Mouse (Mus musculus) limb, embryonic 10.5 days (tissue): ENCODE measurements at regions not wholly inside any gene's neighbourhood (a gene's known extent, or its start where the extent isn't known, plus 50 kb on each side); places are given as distances from the start of the nearest gene placed in this dataset.

Experiments
- DNase-seq: peaks from one replicate; pipeline ENCODE4 v3.0.0-alpha.2; 2017; ENCODE audit warnings: low spot score
- H3K27ac ChIP-seq: fragments of 300-500 bp; sonication (generic); 2 replicates; pipeline ENCODE4 v1.5.1; 2016; ENCODE audit warnings: mild to moderate bottlenecking
- H3K27me3 ChIP-seq: fragments of 300-500 bp; sonication (generic); 2 replicates; pipeline ENCODE4 v1.6.1; 2016; ENCODE audit warnings: low read depth, mild to moderate bottlenecking; ENCODE audit not compliant: poor library complexity, severe bottlenecking
- H3K36me3 ChIP-seq: fragments of 300-500 bp; sonication (generic); 2 replicates; pipeline ENCODE4 v1.6.1; 2016; ENCODE audit warnings: mild to moderate bottlenecking, moderate library complexity
- H3K4me1 ChIP-seq: fragments of 300-500 bp; sonication (generic); 2 replicates; pipeline ENCODE4 v1.6.1; 2016
- H3K4me3 ChIP-seq: fragments of 300-500 bp; sonication (generic); 2 replicates; pipeline ENCODE4 v1.5.1; 2016; ENCODE audit warnings: mild to moderate bottlenecking, moderate library complexity
- H3K9me3 ChIP-seq: fragments of 300-500 bp; sonication (generic); replicated peaks from 2 replicates; pipeline ENCODE4 v1.6.1; 2016; ENCODE audit warnings: mild to moderate bottlenecking
- WGBS: fragments of 180-500 bp; shearing (Covaris S2); methylation state at CpG from one replicate; pipeline ENCODE4 v1.1.7; 2016; 5-methylcytosine and 5-hydroxymethylcytosine counted together

DNA sequence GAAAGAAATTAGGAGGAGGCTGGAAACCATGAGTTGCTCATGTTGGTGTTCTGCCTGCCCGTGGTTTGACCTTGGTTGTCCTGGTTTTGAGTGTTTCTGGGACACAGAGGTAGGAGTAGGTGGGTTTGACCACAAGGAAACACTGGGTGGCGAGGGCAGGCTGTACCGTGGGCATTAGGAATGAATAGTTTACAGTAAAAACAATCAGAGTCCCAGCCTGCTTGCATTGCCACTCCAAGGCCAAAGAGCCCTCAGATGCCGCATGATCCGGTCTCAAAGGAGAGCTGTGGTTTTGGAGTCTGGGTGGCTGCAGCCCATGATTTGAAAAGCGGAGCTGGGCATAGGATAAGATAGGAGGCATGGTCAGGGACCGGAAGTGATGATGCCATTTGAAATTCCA is 212.0 kb downstream of the 4933412E24Rik start:
- 91% methylated on average over 7 of the region's 7 CpGs for WGBS
- no peak overlapping the region for H3K27ac ChIP-seq
- H3K36me3 ChIP-seq, result no peaks in the 10 kb centered on the region
- H3K4me3 ChIP-seq, result no peak overlapping the region
- H3K27me3 ChIP-seq, result no peaks in the 10 kb centered on the region
- H3K9me3 ChIP-seq, result no peaks in the 10 kb centered on the region
- DNase-seq, result no peak
- H3K4me1 ChIP-seq, result no peaks in the 10 kb centered on the region

DNA sequence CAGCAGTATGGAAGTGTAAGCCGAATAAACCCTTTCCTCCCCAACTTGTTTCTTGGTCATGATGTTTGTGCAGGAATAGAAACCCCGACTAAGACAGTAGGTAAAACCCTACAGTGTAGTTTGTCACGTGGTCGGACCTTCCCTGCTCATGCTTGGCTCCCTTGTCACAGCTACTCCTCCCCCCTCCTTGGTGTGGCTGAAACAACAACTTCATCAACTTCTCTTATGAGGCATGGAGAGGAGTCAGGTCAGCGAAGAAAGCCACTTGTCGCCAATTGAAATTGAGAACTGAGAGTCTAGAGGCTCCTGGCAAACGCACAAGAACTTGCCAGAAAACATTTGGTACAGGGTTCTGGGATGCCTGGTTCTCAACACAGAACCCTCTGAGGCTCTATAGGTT is 214.1 kb downstream of the 4933412E24Rik start:
- Histone ChIP-seq H3K27ac (no peak overlapping the region), H3K9me3 (no peaks in the 10 kb centered on the region), H3K4me3 (no peak overlapping the region), H3K36me3 (no peaks in the 10 kb centered on the region), H3K4me1 (peaks cover 9% of the 10 kb centered on the region; the same call in 1 of the 2 replicates), H3K27me3 (no peaks in the 10 kb centered on the region)
- 88% methylated on average over 7 of the region's 7 CpGs for WGBS
- no peak for DNase-seq

DNA sequence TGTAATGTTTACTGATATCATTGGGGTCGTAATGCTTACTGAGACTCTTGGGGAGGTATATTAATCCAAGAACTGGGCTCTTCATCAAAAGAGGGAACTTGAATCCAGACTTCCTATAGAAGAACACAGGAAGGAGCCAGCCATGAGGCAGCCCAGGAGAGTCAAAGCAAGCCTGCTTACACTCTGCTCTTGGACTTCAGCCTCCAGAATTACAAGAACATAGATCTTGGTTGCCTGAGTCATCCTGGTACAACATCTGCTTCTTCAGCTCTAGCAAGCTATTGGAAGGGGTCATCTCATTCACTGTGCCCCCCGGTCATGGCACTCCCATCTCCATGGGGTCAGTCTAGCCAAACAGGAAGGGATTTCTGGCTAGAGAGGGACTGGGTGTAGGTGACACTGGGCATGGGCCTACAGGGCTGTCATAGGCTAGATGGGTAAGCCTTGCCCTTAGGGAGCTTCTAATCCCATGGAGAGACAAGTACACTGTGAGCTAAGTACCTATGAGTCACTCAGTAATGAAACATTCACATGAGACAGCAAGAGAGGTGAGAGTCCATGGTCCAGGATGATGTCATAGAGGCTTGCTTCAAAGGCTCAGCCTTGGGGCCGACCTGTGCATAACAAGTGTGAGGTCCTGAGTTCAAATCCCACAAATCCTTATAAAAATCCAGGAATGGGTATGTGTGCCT is 217.1 kb downstream of the 4933412E24Rik start:
- Histone ChIP-seq H3K4me3 (no peak overlapping the region), H3K9me3 (no peaks in the 10 kb centered on the region), H3K27ac (no peak overlapping the region), H3K4me1 (peaks cover 9% of the 10 kb centered on the region; the same call in 1 of the 2 replicates), H3K36me3 (no peaks in the 10 kb centered on the region), H3K27me3 (no peaks in the 10 kb centered on the region)
- DNase-seq, result no peak
- 84% methylated on average over 3 of the region's 3 CpGs for WGBS

DNA sequence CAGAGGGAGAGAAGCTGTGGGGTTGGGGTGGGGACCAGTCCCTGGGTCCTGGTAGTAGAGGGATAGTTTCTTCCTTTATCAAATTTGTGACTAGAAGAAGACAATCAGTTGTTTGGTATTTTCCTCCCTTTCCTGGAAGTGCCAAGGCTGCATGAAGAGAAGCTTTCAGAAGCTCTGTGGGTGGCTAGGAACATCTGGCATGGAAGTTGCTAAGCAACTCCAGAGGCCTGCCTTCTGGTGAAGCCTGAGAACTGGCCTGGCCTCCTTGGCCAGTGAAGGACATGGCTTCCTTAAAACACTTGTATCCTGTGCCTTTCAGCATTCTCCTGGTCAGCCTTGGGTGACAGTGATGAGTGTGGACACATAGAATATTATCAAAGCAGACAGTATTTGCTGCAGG is 217.9 kb downstream of the 4933412E24Rik start:
- Histone ChIP-seq H3K27ac (no peak overlapping the region), H3K36me3 (no peaks in the 10 kb centered on the region), H3K4me1 (peaks cover 9% of the 10 kb centered on the region; the same call in 1 of the 2 replicates), H3K27me3 (no peaks in the 10 kb centered on the region), H3K9me3 (no peaks in the 10 kb centered on the region), H3K4me3 (no peak overlapping the region)
- DNase-seq, result no peak

DNA sequence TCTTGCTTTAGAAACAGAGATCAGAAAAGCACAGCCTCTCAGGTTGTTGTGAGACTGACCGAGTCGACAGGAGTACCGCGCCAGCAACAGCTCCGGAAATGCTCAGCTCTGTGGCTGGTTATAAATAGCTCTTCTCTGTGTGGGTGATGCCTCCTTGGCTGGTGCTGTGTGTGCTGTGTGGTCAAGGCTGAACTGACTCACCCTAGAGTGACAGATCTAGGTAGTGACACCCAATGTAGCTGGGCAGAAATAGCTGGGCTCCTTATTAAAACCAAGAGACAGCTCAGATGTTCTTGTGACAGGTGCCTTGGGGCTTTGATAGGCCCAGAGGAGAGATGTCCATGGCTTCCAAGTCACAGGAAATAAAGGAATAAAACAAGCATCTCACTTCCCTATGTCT is 220.7 kb downstream of the 4933412E24Rik start:
- H3K27ac ChIP-seq, result no peak overlapping the region
- H3K4me1 ChIP-seq, result peaks cover 9% of the 10 kb centered on the region; the same call in 1 of the 2 replicates
- no peaks in the 10 kb centered on the region for H3K36me3 ChIP-seq
- H3K9me3 ChIP-seq, result no peaks in the 10 kb centered on the region
- no peak for DNase-seq
- WGBS, result 89% methylated on average over 5 of the region's 5 CpGs
- H3K27me3 ChIP-seq, result no peaks in the 10 kb centered on the region
- H3K4me3 ChIP-seq, result no peak overlapping the region

DNA sequence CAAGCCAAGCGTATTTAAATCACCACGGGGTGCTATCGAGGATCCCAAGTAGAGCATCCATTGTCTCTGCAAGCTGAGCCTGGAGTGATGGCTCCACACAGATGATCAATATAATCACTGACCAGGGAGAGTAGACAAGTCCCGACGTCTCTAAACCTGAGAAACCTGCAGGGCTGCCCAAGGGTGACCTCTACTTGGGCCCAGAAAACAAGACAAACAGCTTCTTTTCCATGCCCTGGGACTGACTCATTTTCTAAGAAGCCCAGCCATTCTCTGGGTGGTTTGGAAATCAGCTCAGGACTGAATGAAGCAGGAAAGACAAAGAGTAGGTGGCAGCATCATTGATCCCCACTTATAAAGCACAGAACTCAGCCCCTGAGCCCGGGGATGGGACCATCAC is 221.5 kb downstream of the 4933412E24Rik start:
- Histone ChIP-seq H3K36me3 (no peaks in the 10 kb centered on the region), H3K9me3 (no peaks in the 10 kb centered on the region), H3K27ac (no peak overlapping the region), H3K4me1 (peaks cover 9% of the 10 kb centered on the region; the same call in 1 of the 2 replicates), H3K27me3 (no peaks in the 10 kb centered on the region), H3K4me3 (no peak overlapping the region)
- DNase-seq, result no peak
- WGBS, result 87% methylated on average over 6 of the region's 6 CpGs

DNA sequence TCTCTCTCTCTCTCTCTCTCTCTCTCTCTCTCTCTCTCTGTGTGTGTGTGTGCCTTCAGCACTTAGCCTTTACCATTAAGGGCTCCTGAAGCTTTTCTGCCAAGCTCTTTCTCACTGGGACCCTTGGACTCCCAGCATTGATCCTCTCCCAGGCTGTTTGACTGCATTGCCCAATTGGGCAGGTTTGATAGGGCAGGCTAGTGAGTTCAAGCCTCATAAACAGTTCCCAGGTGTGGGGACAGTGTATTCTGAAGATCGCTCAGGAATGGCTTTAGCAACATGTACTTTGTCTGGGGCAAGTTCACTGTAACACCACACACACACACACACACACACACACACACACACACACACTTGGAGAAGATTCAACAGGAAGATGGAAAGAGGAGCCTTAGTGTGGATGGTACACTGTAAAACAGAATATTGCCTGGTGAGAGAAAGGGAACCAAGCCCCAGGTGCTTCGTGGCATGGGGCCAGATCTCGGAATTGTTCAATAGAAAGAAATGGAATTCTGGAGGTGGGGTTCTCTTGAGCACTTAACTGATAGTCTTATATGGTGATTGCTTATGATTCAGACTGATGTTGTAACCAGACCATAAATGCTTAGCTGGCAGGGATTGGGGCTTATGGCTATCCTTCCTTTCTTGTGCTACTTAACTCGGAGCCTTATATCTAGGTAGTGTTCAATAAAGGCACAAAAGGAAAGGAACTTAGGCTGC is 229.5 kb downstream of the 4933412E24Rik start:
- H3K27ac ChIP-seq, result no peak overlapping the region
- peaks cover 33% of the 10 kb centered on the region for H3K4me1 ChIP-seq
- H3K9me3 ChIP-seq, result no peaks in the 10 kb centered on the region
- WGBS, result 91% methylated on average over 4 of the region's 4 CpGs
- no peak overlapping the region for H3K4me3 ChIP-seq
- DNase-seq, result no peak
- no peaks in the 10 kb centered on the region for H3K36me3 ChIP-seq
- no peaks in the 10 kb centered on the region for H3K27me3 ChIP-seq

DNA sequence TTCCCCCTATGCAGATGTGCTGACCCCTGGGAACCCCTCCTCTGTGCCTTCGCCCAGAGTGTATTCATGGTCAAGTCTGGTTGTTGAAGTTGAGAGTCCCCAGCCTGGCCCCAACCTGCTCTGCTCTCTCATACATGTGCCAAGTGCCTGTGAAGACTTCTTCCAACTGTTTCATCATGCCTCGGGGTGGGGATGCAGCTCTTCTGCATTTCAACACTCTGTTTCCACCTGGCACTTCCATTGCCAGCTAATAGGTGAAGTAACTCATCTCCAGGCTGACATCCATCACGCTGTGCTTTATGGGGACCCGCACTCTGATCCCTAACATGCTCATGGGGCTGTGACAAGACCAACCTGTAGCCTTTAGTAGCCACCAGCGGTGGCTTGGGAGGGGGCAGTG is 230.4 kb downstream of the 4933412E24Rik start:
- DNase-seq, result no peak
- 90% methylated on average over 5 of the region's 5 CpGs for WGBS
- H3K9me3 ChIP-seq, result no peaks in the 10 kb centered on the region
- peaks cover 33% of the 10 kb centered on the region for H3K4me1 ChIP-seq
- no peak overlapping the region for H3K4me3 ChIP-seq
- no peaks in the 10 kb centered on the region for H3K27me3 ChIP-seq
- no peaks in the 10 kb centered on the region for H3K36me3 ChIP-seq
- H3K27ac ChIP-seq, result no peak overlapping the region

DNA sequence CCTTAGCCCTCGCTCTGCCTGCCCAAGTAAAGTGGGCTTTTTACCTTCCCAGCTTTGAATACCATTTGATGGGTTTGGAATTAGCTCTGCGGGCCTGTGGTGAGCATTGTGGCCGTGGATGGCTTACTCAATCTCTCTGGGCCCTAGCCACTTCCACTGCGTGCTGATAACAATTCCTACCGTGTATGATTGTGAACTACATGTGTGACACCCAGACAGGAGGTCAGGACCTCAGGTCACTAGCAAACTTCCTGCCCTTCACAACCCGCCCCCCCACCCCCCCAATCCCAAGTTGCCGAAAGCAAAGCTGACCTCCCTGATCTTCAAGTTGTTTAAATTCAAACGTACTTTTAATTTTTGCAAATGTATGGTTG is 231.9 kb downstream of the 4933412E24Rik start:
- H3K9me3 ChIP-seq, result no peaks in the 10 kb centered on the region
- no peaks in the 10 kb centered on the region for H3K36me3 ChIP-seq
- 40% methylated on average over 8 of the region's 8 CpGs for WGBS
- H3K27ac ChIP-seq, result peak overlapping the region; percentile 30; the same call in 1 of the 2 replicates
- H3K4me3 ChIP-seq, result no peak overlapping the region
- H3K4me1 ChIP-seq, result peaks cover 33% of the 10 kb centered on the region
- H3K27me3 ChIP-seq, result no peaks in the 10 kb centered on the region
- no peak for DNase-seq

DNA sequence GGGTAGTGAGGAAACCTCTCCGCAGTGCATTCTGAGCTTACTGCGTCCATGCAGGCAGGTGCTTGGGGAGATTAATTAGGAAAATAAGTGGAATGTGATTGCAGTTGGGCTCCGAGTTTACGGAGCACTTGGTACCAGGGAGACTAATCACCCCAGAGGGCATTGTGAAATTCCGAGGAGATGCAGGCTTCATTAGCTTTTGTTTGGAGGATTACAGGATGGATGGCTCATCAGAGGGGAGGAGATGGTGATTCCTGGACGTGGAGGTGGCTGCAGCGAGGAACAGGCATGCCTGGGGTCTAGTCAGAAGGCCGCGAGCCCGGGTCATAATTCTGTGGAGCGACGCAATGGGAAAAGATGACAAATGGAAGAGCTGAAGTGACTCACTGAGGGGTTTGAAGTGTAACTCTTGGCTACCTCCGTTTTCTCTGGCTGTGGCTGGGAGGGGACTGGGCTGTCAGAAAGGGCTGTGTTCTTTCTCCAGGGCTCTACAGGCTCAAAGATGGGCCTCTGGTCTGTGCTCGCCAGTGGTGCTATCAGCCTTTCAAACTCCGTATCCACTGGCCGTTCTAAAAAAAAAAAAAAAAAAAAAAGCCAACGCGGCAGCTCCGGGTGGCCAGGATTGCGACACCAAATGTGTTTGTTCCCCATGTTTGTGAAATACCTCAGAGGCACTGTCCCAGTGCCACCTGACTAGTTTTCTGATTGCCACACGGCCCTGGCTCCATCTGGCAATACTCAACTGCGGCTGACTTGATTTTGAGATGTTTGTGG is 232.4 kb downstream of the 4933412E24Rik start:
- H3K27me3 ChIP-seq, result no peaks in the 10 kb centered on the region
- no peaks in the 10 kb centered on the region for H3K9me3 ChIP-seq
- peak; percentile 57 for DNase-seq
- peak overlapping the region; percentile 24 for H3K4me3 ChIP-seq
- H3K4me1 ChIP-seq, result peaks cover 33% of the 10 kb centered on the region
- no peaks in the 10 kb centered on the region for H3K36me3 ChIP-seq
- H3K27ac ChIP-seq, result peak overlapping the region; percentile 30; the same call in 1 of the 2 replicates
- WGBS, result 7% methylated on average over 22 of the region's 22 CpGs

DNA sequence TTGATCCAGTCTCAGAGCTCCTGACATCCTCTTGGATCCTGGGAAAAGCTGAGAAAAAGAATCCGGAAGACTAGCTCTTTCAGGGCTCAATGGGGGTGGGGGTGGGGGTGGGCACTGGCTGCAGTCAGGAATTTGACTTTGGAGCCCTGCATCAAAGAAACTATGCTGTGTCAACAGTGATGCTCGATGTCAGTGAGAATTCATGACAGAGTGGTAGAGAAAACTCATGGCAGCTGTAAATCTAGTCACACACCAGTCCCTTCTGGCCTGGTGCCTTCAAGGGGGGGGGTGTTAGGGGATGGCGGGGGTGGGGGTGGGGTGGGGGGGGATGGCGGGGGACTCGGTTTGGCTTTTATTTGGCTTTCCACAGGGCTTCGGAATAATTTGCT is 233.0 kb downstream of the 4933412E24Rik start:
- H3K27ac ChIP-seq, result 0 out of 2 replicates have a peak overlapping the region, but pooled peaks have one; percentile 23
- no peaks in the 10 kb centered on the region for H3K9me3 ChIP-seq
- no peak for DNase-seq
- no peaks in the 10 kb centered on the region for H3K27me3 ChIP-seq
- no peaks in the 10 kb centered on the region for H3K36me3 ChIP-seq
- H3K4me3 ChIP-seq, result peak overlapping the region; percentile 24
- H3K4me1 ChIP-seq, result peaks cover 33% of the 10 kb centered on the region
- WGBS, result 3% methylated on average over 6 of the region's 6 CpGs

DNA sequence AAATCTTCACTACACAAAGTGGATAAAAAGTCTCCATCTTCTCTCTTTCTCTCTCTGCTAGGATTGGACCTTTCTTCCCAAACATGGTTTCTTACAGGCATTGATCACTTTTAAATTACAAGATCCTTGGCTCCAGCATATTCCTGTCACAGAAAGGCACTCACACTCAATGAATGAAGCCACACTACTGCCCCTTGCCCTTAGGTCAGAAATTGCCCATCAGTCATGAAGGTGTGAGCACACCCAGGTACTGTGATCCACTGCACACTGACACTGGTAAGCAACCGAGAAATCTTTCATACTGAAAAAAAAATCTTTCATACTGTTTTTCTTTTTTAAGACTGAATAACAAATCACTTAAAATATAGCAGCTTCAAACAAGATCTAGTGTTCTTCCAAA is 235.9 kb downstream of the 4933412E24Rik start:
- H3K9me3 ChIP-seq, result no peaks in the 10 kb centered on the region
- H3K27me3 ChIP-seq, result no peaks in the 10 kb centered on the region
- H3K27ac ChIP-seq, result no peak overlapping the region
- 85% methylated on average over 1 of the region's 1 CpGs for WGBS
- no peak overlapping the region for H3K4me3 ChIP-seq
- H3K4me1 ChIP-seq, result peaks cover 30% of the 10 kb centered on the region
- H3K36me3 ChIP-seq, result no peaks in the 10 kb centered on the region
- DNase-seq, result no peak

DNA sequence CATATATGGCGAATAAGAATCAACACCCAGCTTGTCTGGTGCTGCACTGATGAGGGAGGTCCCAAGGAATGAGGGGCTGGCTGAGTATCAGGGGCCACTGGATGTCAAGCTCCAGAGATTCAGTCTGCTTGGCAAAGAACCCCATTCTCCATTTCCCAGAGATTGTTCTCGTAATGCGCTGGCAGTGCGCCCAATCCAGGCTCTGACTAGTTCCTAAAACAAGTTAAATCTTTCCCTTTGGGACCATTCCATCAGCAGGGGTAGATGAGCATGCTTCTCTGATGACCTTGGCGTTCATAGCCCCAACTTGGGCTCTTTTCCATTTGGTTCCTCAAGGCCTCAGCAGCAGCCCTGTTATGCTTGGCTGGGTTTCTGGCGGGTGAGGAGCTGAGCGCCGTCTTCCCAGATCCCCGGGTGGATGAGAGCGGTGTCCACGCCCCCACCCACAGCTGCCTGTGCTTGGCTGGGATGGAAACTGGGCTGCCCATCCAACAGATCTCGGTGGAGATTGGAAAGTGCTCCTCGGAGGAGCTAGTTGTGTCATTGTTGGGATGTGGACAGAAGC is 239.0 kb downstream of the 4933412E24Rik start:
- Histone ChIP-seq H3K9me3 (no peaks in the 10 kb centered on the region), H3K4me1 (no peaks in the 10 kb centered on the region)
- 90% methylated on average over 13 of the region's 13 CpGs for WGBS

More for the DNA sequence above, 239.0 kb downstream of the 4933412E24Rik start:
- H3K27me3 ChIP-seq, result no peaks in the 10 kb centered on the region
- no peak for DNase-seq
- no peaks in the 10 kb centered on the region for H3K36me3 ChIP-seq
- no peak overlapping the region for H3K4me3 ChIP-seq
- no peak overlapping the region for H3K27ac ChIP-seq
